8 mouse cellular contexts compared by ENCODE assay signal in the genomic region with DNA sequence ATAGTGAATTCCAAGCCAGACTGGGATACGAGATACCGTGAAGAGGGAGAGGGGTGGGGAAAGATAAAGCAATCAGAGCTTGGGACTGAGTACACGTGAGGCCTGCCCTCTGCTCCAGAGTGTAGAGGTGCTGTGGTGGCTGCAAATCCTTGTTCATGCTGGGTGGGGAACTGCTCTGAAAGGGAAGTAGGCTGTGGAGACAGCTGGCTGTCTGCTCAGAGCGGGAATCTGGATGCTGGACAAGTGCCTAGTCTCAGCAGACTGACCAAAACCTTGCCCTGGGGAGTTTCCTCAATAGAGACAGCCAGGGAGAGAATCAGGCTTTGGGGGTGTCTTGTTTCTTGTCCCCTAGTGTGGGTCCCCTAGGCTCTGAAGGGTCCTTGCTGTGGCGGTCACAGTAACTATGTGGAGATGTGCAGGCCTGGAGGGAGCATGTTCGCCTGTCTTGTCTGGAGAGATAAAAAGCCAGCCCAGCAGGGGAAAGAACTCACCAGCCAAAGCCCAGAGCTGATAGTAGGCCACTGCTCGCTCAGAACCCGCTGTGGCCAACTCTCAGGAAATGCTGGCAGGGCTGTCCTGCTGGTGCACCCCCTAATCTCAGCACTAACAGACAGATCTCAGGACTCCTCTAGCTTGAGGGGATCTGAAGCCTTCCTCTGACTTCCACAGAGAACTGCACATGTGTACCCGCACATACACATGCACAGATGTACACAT. TPM values are rescaled to one million over a fixed set of nuclear protein-coding genes. Genes with fewer than 3 reads are reported as not detected.
A peak's percentile ranks its signal among the peaks of the same experiment; 100 is the strongest.
DNase-seq lines count a peak whose midpoint lies in the region; ATAC-seq lines count a peak whose summit lies in the region.

No protein-coding gene starts in this region.

- no peaks in the 10 kb centered on the region for H3K9me3 ChIP-seq in megakaryocyte, embryonic 14.5 days
- H3K9me3 ChIP-seq in stomach, embryonic 15.5 days, result no peaks in the 10 kb centered on the region

- H3K27me3 ChIP-seq in megakaryocyte, embryonic 14.5 days (replicated peaks), result peaks cover 30% of the 10 kb centered on the region
- no peaks in the 10 kb centered on the region for H3K27me3 ChIP-seq in stomach, embryonic 15.5 days (replicated peaks)

- no peaks in the 10 kb centered on the region for H3K36me3 ChIP-seq in megakaryocyte, embryonic 14.5 days (replicated peaks; ENCODE audit: low read length)
- no peaks in the 10 kb centered on the region for H3K36me3 ChIP-seq in stomach, embryonic 15.5 days

- DNase-seq in heart, postnatal 25 days (ENCODE audit: low spot score), result peak; percentile 36
- peak; percentile 70 for DNase-seq in liver
- no peak for DNase-seq in left cerebral cortex, adult 11 months (ENCODE audit: low spot score)
- DNase-seq in c-Kit-positive CD71-positive TER-119-positive erythroid progenitor cells, embryonic 14.5 days (ENCODE audit: low spot score), result no peak

- 0 out of 2 replicates have a peak overlapping the region, but pooled peaks have one; percentile 1 for H3K4me2 ChIP-seq in stomach, embryonic 15.5 days

- H3K4me1 ChIP-seq in megakaryocyte, embryonic 14.5 days, result peaks cover 91% of the 10 kb centered on the region
- peaks cover 31% of the 10 kb centered on the region for H3K4me1 ChIP-seq in brown adipose tissue, adult 24 weeks (ENCODE audit: control insufficient read depth, insufficient read depth, insufficient read length, low read length)
- H3K4me1 ChIP-seq in stomach, embryonic 15.5 days, result peaks cover 69% of the 10 kb centered on the region

- H3K27ac ChIP-seq in brown adipose tissue, adult 24 weeks (replicated peaks; ENCODE audit: low read depth, low read length), result peak overlapping the region; percentile 69
- H3K27ac ChIP-seq in stomach, embryonic 15.5 days, result peak overlapping the region; percentile 83

- no peak overlapping the region for H3K9ac ChIP-seq in stomach, embryonic 15.5 days

- 39% methylated on average over 9 of the region's 9 CpGs for WGBS in stomach, embryonic 15.5 days

- intact Hi-C loops in heart, postnatal 25 days (cut with DNase I), result no loop called here

- ATAC-seq in megakaryocyte, adult 5-6 weeks (ENCODE audit: poor library complexity, severe bottlenecking), result no peak
- peak; percentile 55 for ATAC-seq in stomach, embryonic 15.5 days (ENCODE audit: insufficient read depth, low FRiP score, low read depth)

- peak overlapping the region; percentile 42 for H3K4me3 ChIP-seq in megakaryocyte, embryonic 14.5 days (replicated peaks)
- no peak overlapping the region for H3K4me3 ChIP-seq in brown adipose tissue, adult 24 weeks (ENCODE audit: insufficient read depth, low read depth, low read length)
- H3K4me3 ChIP-seq in stomach, embryonic 15.5 days (replicated peaks), result no peak overlapping the region

RNA-seq across cellular contexts. Expression of gene Tk1, which starts 3.2 kb away (rescaled TPM):
- polyA plus RNA-seq in megakaryocyte, embryonic 14.5 days (2012; ENCODE audit: insufficient read depth, low replicate concordance), result 12.9 and 17.2 TPM in 2 replicates
- 126 and 127 TPM in 2 replicates for total RNA-seq in megakaryocyte, adult 5-6 weeks (2015)
- total RNA-seq in megakaryocyte, adult 5-6 weeks (2017), result 60.0 and 73.7 TPM in 2 replicates
- polyA plus RNA-seq in brown adipose tissue, adult 24 weeks (2012; ENCODE audit: insufficient read depth, insufficient read length, missing spikeins), result not detected in 2 replicates
- total RNA-seq in heart, postnatal 25 days (2021), result 1 to 10 TPM; 2.3 to 3.2 TPM
- polyA plus RNA-seq in stomach, embryonic 15.5 days (2015; fragmentation: Nextera tagmentation; extraction: Ambion mirVana), result 139 and 142 TPM in 2 replicates

RNA-seq across cellular contexts. Expression of gene Afmid, which starts 3.3 kb away (rescaled TPM):
- 1.8 and 2.6 TPM in 2 replicates for polyA plus RNA-seq in megakaryocyte, embryonic 14.5 days (2012; ENCODE audit: insufficient read depth, low replicate concordance)
- 2.4 and 3.0 TPM in 2 replicates for total RNA-seq in megakaryocyte, adult 5-6 weeks (2015)
- 2.8 and 4.7 TPM in 2 replicates for total RNA-seq in megakaryocyte, adult 5-6 weeks (2017)
- polyA plus RNA-seq in brown adipose tissue, adult 24 weeks (2012; ENCODE audit: insufficient read depth, insufficient read length, missing spikeins), result 1.7 and 1.8 TPM in 2 replicates
- total RNA-seq in heart, postnatal 25 days (2021), result 1 to 10 TPM; 4.3 to 5.6 TPM
- 7.2 and 7.4 TPM in 2 replicates for polyA plus RNA-seq in stomach, embryonic 15.5 days (2015; fragmentation: Nextera tagmentation; extraction: Ambion mirVana)

RNA-seq across cellular contexts. Expression of gene Gm20708, which starts 19.6 kb away (rescaled TPM):
- polyA plus RNA-seq in megakaryocyte, embryonic 14.5 days (2012; ENCODE audit: insufficient read depth, low replicate concordance), result not detected in 2 replicates
- total RNA-seq in megakaryocyte, adult 5-6 weeks (2015), result 1.1 and 2.2 TPM in 2 replicates
- total RNA-seq in megakaryocyte, adult 5-6 weeks (2017), result 1.1 TPM in 1 of 2 replicates, not detected in the other
- not detected in 2 replicates for polyA plus RNA-seq in brown adipose tissue, adult 24 weeks (2012; ENCODE audit: insufficient read depth, insufficient read length, missing spikeins)
- total RNA-seq in heart, postnatal 25 days (2021), result 1 to 10 TPM in 1 of 2 experiments, under 1 TPM in 1; 0.36 to 1.2 TPM
- polyA plus RNA-seq in stomach, embryonic 15.5 days (2015; fragmentation: Nextera tagmentation; extraction: Ambion mirVana), result 0.53 and 1.3 TPM in 2 replicates

RNA-seq across cellular contexts. Expression of gene Syngr2, which starts 19.6 kb away (rescaled TPM):
- polyA plus RNA-seq in megakaryocyte, embryonic 14.5 days (2012; ENCODE audit: insufficient read depth, low replicate concordance), result 89.2 and 120 TPM in 2 replicates
- 225 and 241 TPM in 2 replicates for total RNA-seq in megakaryocyte, adult 5-6 weeks (2015)
- total RNA-seq in megakaryocyte, adult 5-6 weeks (2017), result 163 and 176 TPM in 2 replicates
- 30.4 and 30.5 TPM in 2 replicates for polyA plus RNA-seq in brown adipose tissue, adult 24 weeks (2012; ENCODE audit: insufficient read depth, insufficient read length, missing spikeins)
- total RNA-seq in heart, postnatal 25 days (2021), result 100 to 1,000 TPM; 109 to 113 TPM
- polyA plus RNA-seq in stomach, embryonic 15.5 days (2015; fragmentation: Nextera tagmentation; extraction: Ambion mirVana), result 132 and 137 TPM in 2 replicates

RNA-seq across cellular contexts. Expression of gene Birc5, which starts 20.0 kb away (rescaled TPM):
- polyA plus RNA-seq in megakaryocyte, embryonic 14.5 days (2012; ENCODE audit: insufficient read depth, low replicate concordance), result 58.9 and 69.8 TPM in 2 replicates
- 220 and 258 TPM in 2 replicates for total RNA-seq in megakaryocyte, adult 5-6 weeks (2015)
- total RNA-seq in megakaryocyte, adult 5-6 weeks (2017), result 232 and 240 TPM in 2 replicates
- polyA plus RNA-seq in brown adipose tissue, adult 24 weeks (2012; ENCODE audit: insufficient read depth, insufficient read length, missing spikeins), result 1.1 TPM in 1 of 2 replicates, not detected in the other
- total RNA-seq in heart, postnatal 25 days (2021), result 1 to 10 TPM in 1 of 2 experiments, under 1 TPM in 1; 0.73 to 1.3 TPM
- polyA plus RNA-seq in stomach, embryonic 15.5 days (2015; fragmentation: Nextera tagmentation; extraction: Ambion mirVana), result 293 and 308 TPM in 2 replicates

Comparison
In these comparisons a context has a peak if more than half of its experiments do, and no peak if none do; other contexts are left out.
1. DNase-seq: peak in heart, postnatal 25 days (single experiment) and liver (single experiment); none in left cerebral cortex, adult 11 months (single experiment) and c-Kit-positive CD71-positive TER-119-positive erythroid progenitor cells, embryonic 14.5 days (single experiment).